Mouse (Mus musculus) liver, adult 2 months (tissue): ENCODE measurements around the gene Pnma3. TPM values are rescaled to one million over a fixed set of nuclear protein-coding genes. Genes with fewer than 3 reads are reported as not detected.
A peak's percentile ranks its signal among the peaks of the same experiment; 100 is the strongest.

ENCODE experiments used
- DNase-seq: peaks from one replicate; pipeline ENCODE4 v3.0.0-alpha.2; 2011; ENCODE audit warnings: low read depth, low spot score; ENCODE audit errors: extremely low read depth
- H3K27ac ChIP-seq: fragments of 200-500 bp; replicated peaks from 2 replicates; pipeline ENCODE4 v1.5.1; 2012; ENCODE audit warnings: low read depth, mild to moderate bottlenecking, control low read depth, inconsistent platforms, low read length; ENCODE audit not compliant: insufficient read depth
- H3K27me3 ChIP-seq: fragments of 200-500 bp; 2 replicates; pipeline ENCODE4 v1.6.1; 2012; ENCODE audit warnings: mild to moderate bottlenecking, moderate library complexity, low read length, inconsistent platforms; ENCODE audit not compliant: control insufficient read depth, insufficient read depth
- H3K36me3 ChIP-seq: fragments of 200-500 bp; 2 replicates; pipeline ENCODE4 v1.6.1; 2012; ENCODE audit warnings: low read length, inconsistent platforms; ENCODE audit not compliant: control insufficient read depth, insufficient read depth
- H3K4me1 ChIP-seq: fragments of 200-500 bp; 2 replicates; pipeline ENCODE4 v1.6.1; 2011; ENCODE audit warnings: low read length; ENCODE audit not compliant: control insufficient read depth, insufficient read depth
- H3K4me3 ChIP-seq: fragments of 200-500 bp; 2 replicates; pipeline ENCODE4 v1.5.1; 2011; ENCODE audit warnings: low read depth, mild to moderate bottlenecking, control low read depth, low read length, moderate library complexity; ENCODE audit not compliant: insufficient read depth
- H3K79me2 ChIP-seq: fragments of 200-500 bp; 2 replicates; pipeline ENCODE4 v1.6.1; 2012; ENCODE audit warnings: inconsistent platforms, mild to moderate bottlenecking, low read length, moderate library complexity; ENCODE audit not compliant: control insufficient read depth, insufficient read depth
- H3K9ac ChIP-seq: fragments of 200-500 bp; 2 replicates; pipeline ENCODE4 v1.6.1; 2012; ENCODE audit warnings: low read depth, mild to moderate bottlenecking, control low read depth, inconsistent platforms, low read length
- CTCF ChIP-seq: fragments of 200-500 bp; IDR thresholded peaks from 2 replicates; pipeline ENCODE4 v1.5.1; 2011; ENCODE audit warnings: low read depth, low read length, control low read depth
- POLR2A ChIP-seq: fragments of 200-500 bp; IDR thresholded peaks from 2 replicates; pipeline ENCODE4 v1.6.1; 2011; ENCODE audit warnings: low read length, control low read depth; ENCODE audit not compliant: insufficient read depth; ENCODE audit errors: extremely low read depth
- WGBS: fragments of 180-500 bp; shearing (Covaris S2); methylation state at CpG from one replicate; pipeline ENCODE4 v1.1.7; 2018; 5-methylcytosine and 5-hydroxymethylcytosine counted together
- polyA plus RNA-seq: library from polyadenylated mRNA; depleted of rRNA; stranded (reverse); fragments of >200 nt; gene quantifications from 2 replicates; pipeline ENCODE4 v1.2.3, GENCODE M21; 2012; rRNA removed
- total RNA-seq: library from RNA; depleted of rRNA; stranded (reverse); fragments of >200 nt; gene quantifications from 2 replicates; pipeline ENCODE4 v1.2.3, GENCODE M21; 2014; rRNA removed

The Pnma3 gene
- not detected in 2 replicates for total RNA-seq
- not detected in 2 replicates for polyA plus RNA-seq

DNA sequence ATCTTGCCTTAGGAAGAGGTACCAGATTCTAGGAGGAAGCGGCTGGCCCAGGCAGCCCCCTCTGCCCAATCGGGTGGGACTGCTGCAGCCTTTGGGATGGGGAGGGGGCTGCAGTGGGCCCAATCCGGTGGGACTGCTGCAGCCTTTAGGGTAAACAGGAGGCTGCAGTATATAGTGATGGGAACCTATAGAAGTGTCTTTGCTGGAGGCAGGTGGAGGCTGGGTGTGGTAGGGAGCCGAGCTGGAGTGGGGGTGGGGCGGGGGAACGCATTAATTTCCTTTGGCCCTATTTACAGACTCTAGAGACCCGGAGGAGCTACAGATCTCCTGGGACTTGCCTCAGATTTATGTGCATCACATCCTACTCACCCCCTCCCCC, at the start of gene Pnma3:
Gene Pnma3, plus strand, starts transcription at position 373 of the 379 bp plus-strand sequence.
- H3K79me2 ChIP-seq, result no peaks in the 10 kb centered on the region
- no peak within 1 kb of the TSS for H3K9ac ChIP-seq

GRCm38 (mm10) chrX:73037003-73037402, 27.6 kb upstream of the Pnma3 start, which contains the start of gene Pnma5:
TSS of gene Pnma5 (minus strand) at chrX:73037103.
- Histone ChIP-seq H3K9ac (no peak within 1 kb of the TSS), H3K27me3 (no peaks in the 10 kb centered on the region), H3K79me2 (no peaks in the 10 kb centered on the region), H3K36me3 (no peaks in the 10 kb centered on the region), H3K4me3 (no peak within 1 kb of the TSS), H3K4me1 (no peaks in the 10 kb centered on the region), H3K27ac (no peak within 1 kb of the TSS)
- DNase-seq, result no peak
- TF ChIP-seq POLR2A (no peak), CTCF (no peak)
- WGBS, result 88% methylated on average over 1 of the region's 1 CpGs

More for the DNA sequence above, at the start of gene Pnma3:
- Histone ChIP-seq H3K36me3 (no peaks in the 10 kb centered on the region), H3K4me1 (no peaks in the 10 kb centered on the region), H3K27me3 (no peaks in the 10 kb centered on the region), H3K4me3 (no peak within 1 kb of the TSS), H3K27ac (no peak within 1 kb of the TSS)
- no peak for DNase-seq
- TF ChIP-seq CTCF, result no peak
- no peak for TF ChIP-seq POLR2A
- 30% methylated on average over 6 of the region's 7 CpGs for WGBS

DNA sequence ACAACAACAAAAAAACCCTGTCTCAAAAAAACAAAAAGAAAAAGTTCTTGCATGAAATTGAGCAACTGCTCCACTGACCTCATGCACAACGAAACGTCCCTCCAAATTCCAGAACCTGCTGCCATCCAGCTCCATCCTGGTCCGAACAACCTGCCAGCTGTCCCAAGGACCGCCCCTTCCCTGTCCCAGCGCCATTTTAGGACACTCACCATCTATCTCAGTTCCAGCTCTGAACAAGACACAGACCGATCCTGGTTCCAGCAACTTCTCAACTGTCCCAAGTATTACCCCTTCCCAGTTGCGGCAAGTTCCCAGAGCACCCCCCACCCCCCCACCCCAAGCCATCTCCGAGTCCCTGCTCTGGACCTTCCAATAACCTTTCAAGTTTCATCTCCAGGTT, 25.8 kb upstream of the Pnma3 start:
- Histone ChIP-seq H3K4me1 (no peaks in the 10 kb centered on the region), H3K79me2 (no peaks in the 10 kb centered on the region), H3K27ac (no peak overlapping the region), H3K27me3 (no peaks in the 10 kb centered on the region), H3K4me3 (no peak overlapping the region), H3K36me3 (no peaks in the 10 kb centered on the region), H3K9ac (no peak overlapping the region)
- no peak for DNase-seq
- no peak for TF ChIP-seq POLR2A
- TF ChIP-seq CTCF, result no peak
- WGBS, result 84% methylated on average over 8 of the region's 8 CpGs

GRCm38 (mm10) chrX:73039666-73040065, 24.9 kb upstream of the Pnma3 start:
- no peaks in the 10 kb centered on the region for H3K36me3 ChIP-seq
- H3K4me3 ChIP-seq, result no peak overlapping the region
- no peak overlapping the region for H3K27ac ChIP-seq
- no peak overlapping the region for H3K9ac ChIP-seq
- TF ChIP-seq POLR2A, result no peak
- no peak for TF ChIP-seq CTCF
- H3K4me1 ChIP-seq, result no peaks in the 10 kb centered on the region
- H3K79me2 ChIP-seq, result no peaks in the 10 kb centered on the region
- 88% methylated on average over 12 of the region's 12 CpGs for WGBS
- DNase-seq, result no peak
- H3K27me3 ChIP-seq, result no peaks in the 10 kb centered on the region

GRCm38 (mm10) chrX:73053860-73054563, 10.6 kb upstream of the Pnma3 start:
- DNase-seq, result peak; percentile 78
- Histone ChIP-seq H3K4me1 (no peaks in the 10 kb centered on the region), H3K27me3 (no peaks in the 10 kb centered on the region), H3K36me3 (no peaks in the 10 kb centered on the region), H3K4me3 (no peak overlapping the region), H3K27ac (no peak overlapping the region), H3K9ac (no peak overlapping the region), H3K79me2 (no peaks in the 10 kb centered on the region)
- WGBS, result 8% methylated on average over 14 of the region's 14 CpGs
- TF ChIP-seq POLR2A, result no peak
- TF ChIP-seq CTCF, result peak; percentile 94

GRCm38 (mm10) chrX:73061528-73061927, 3.1 kb upstream of the Pnma3 start:
- no peaks in the 10 kb centered on the region for H3K4me1 ChIP-seq

More at GRCm38 (mm10) chrX:73061528-73061927, 3.1 kb upstream of the Pnma3 start:
- no peak overlapping the region for H3K9ac ChIP-seq
- no peak for DNase-seq
- H3K79me2 ChIP-seq, result no peaks in the 10 kb centered on the region
- no peak overlapping the region for H3K27ac ChIP-seq
- no peaks in the 10 kb centered on the region for H3K36me3 ChIP-seq
- WGBS, result 85% methylated on average over 1 of the region's 1 CpGs
- no peak overlapping the region for H3K4me3 ChIP-seq
- H3K27me3 ChIP-seq, result no peaks in the 10 kb centered on the region
- no peak for TF ChIP-seq POLR2A
- TF ChIP-seq CTCF, result no peak
